Mouse (Mus musculus) v-Abl transformed pro-B cells (cell line): ENCODE data around the gene Capn8.

Source experiments
- in situ Hi-C, 2 experiments: fragments of 400-800 bp; cut with MboI; formaldehyde crosslinking; loops; one replicate each; pipeline ENCODE4 v1.15.1; 2025; ENCODE audit not compliant: unreplicated experiment in 2 of 2

Capn8 gene

DNA sequence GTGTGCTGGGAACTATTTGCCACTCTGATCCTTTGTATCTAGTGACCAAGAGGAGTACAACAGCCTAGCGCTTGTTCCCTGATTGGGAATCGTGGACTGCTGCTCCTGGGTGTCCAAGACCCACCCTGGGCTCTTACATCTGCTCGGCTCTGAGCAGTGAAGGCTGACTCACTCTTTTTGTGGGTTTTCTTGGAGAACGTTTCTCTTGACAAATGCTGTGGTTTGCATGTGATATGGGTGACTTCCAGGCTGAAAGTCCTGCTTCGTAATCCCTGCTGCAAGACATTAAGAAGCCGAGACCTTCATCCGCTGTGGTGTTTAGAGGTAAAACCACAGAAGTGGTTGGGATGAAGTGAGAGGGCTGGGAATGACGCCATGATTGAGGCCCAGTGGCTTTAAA lies 21.7 kb upstream of the Capn8 start:
- in situ Hi-C loops, result loop anchor here in 1 of 2 experiments (5.0 kb wide), 2 partner anchors 401 to 656 kb away; no protein-coding TSS in a partner anchor

- in situ Hi-C loops, result loop anchor here in 1 of 2 experiments (5.0 kb wide), 2 partner anchors 402 to 657 kb away; no protein-coding TSS in a partner anchor
These were observed 20.9 kb upstream of the Capn8 start for GRCm38 (mm10) chr1:182543906-182544305.

DNA sequence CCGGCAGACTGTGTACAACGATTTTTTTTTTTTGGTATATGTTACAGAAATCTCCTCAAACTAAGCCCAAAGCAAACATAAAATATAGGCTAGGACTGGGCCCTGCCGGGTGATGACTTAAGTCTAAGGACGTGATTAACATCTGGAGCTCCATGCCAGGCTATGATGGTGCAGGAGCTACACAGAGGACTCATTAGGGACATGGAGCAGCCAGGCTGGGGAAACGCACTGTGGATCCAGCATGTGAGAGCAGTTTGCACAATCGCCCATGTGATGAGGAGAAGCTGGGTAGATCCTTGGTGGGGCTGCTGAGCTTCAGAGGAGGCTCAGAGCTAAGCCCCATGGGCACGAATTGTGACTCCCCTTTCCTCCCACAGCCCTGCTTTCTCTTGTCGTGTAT lies 14.0 kb upstream of the Capn8 start:
- in situ Hi-C loops, result loop anchor here in 1 of 2 experiments (25.0 kb wide), 1 partner anchor 687 kb away; no protein-coding TSS in a partner anchor

GRCm38 (mm10) chr1:182553649-182554375 lies 11.0 kb upstream of the Capn8 start:
- in situ Hi-C loops, result loop anchor here in 1 of 2 experiments (25.0 kb wide), 1 partner anchor 683 kb away; no protein-coding TSS in a partner anchor

- in situ Hi-C loops, result loop anchor here in 1 of 2 experiments (25.0 kb wide), 1 partner anchor 679 kb away; no protein-coding TSS in a partner anchor
These were observed 6.5 kb upstream of the Capn8 start for GRCm38 (mm10) chr1:182558271-182558670.

DNA sequence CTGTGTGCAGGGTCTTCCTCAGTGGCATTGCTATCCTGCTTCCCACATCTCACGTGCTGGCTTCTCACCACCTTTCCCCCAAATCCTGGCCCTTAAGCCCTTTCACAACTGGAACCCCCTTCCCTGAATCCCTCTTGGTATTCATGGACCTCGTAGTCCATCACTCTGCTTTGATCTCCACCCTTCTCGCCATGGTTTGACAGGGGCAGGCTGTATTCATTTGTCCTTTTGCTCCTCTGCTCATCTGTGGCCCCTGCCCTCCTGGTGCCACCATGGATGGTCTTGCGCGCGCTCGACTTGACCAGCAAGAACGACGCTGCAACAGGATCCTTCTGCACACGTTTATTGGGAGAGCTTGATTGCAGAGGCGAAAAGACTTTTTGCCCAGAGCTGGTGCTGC lies 5.3 kb upstream of the Capn8 start:
- in situ Hi-C loops, result loop anchor here in 1 of 2 experiments (25.0 kb wide), 1 partner anchor 678 kb away; no protein-coding TSS in a partner anchor

- in situ Hi-C loops, result loop anchor here in 1 of 2 experiments (25.0 kb wide), 1 partner anchor 677 kb away; no protein-coding TSS in a partner anchor
These were observed 4.3 kb upstream of the Capn8 start for GRCm38 (mm10) chr1:182560390-182561098.

DNA sequence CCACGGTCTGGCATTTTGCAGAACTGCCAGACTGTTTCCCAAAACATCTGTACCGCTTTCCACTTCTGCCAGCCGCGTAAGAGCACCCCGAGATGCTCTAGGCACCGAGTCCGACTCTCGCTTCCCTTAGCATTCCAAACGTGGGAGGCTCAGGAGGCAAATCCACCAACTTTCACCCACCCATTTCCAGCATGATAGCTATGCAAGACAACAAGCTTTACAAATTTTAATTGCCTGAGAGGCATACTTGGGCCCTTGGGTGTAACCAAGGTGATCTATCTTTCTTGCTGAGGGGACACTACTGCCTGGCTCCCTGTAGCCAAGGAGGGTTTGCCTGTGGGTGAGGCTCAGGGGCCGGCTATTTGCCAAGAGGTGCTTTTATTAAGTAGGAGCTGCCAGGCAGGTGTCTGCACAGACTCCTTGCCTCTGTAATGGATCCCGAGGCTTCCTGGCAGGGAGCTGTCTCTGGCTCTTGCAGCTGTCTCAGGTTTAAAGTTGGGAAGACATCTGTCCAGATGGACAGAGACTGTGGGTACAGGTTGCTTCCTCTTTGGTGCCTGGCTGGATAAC lies 2.8 kb upstream of the Capn8 start:
- in situ Hi-C loops, result loop anchor here in 1 of 2 experiments (25.0 kb wide), 1 partner anchor 675 kb away; no protein-coding TSS in a partner anchor

- in situ Hi-C loops, result loop anchor here in 1 of 2 experiments (25.0 kb wide), 1 partner anchor 675 kb away; no protein-coding TSS in a partner anchor
These were observed 2.0 kb upstream of the Capn8 start for GRCm38 (mm10) chr1:182562576-182563370.

DNA sequence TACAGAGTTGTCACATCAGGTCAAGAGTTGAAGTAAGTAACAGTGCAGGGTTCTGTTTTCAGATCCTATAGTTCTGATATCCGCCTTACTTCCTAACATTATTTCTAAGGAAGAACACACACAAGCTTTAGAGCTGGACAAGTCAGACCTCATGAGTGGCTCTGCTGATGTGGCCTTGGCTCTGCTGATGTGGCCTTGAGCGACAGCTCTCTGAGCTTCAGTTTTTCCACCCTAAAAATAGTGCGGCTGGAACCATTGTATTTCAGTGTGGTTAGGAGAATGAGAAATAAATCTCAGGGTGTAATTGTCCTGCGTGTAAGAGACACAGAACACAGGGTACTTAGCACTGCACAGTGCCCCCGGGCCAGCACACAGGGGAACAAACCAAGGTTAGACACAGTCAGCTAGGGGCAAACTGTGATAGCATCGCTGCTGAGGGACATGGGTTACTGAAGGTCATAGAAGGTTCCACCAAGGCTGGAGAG lies 586 bp downstream of the Capn8 start:
- in situ Hi-C loops, result loop anchor here in 1 of 2 experiments (25.0 kb wide), 1 partner anchor 672 kb away; no protein-coding TSS in a partner anchor

DNA sequence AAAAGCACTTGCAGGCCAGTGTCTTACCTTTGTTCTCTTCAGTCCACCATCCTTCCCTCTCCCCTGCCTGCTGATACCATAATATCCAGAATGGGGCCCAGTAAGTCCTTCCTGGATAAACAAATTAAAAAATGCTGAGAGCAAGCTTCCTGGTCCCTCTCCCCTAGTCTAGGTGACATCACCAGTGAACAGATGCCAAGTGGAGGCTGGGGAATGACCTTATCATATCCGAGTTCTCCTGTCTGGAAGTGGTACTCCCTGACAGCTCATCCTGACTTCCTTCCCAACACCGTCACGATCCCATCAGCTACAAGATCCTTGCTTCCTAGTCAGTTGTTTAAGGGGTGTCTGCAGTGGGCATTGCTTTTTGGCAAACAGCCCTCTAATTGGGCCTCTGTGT lies 6.3 kb downstream of the Capn8 start:
- in situ Hi-C loops, result loop anchor here in 1 of 2 experiments (25.0 kb wide), 1 partner anchor 666 kb away; no protein-coding TSS in a partner anchor

GRCm38 (mm10) chr1:182571973-182572372 lies 7.2 kb downstream of the Capn8 start:
- in situ Hi-C loops, result loop anchor here in 1 of 2 experiments (25.0 kb wide), 1 partner anchor 665 kb away; no protein-coding TSS in a partner anchor

GRCm38 (mm10) chr1:182573856-182574665 lies 9.3 kb downstream of the Capn8 start:
- in situ Hi-C loops, result loop anchor here in 1 of 2 experiments (25.0 kb wide), 1 partner anchor 663 kb away; no protein-coding TSS in a partner anchor

GRCm38 (mm10) chr1:182574666-182575049 lies 9.9 kb downstream of the Capn8 start:
- in situ Hi-C loops, result loop anchor here in 1 of 2 experiments (25.0 kb wide), 1 partner anchor 663 kb away; no protein-coding TSS in a partner anchor

DNA sequence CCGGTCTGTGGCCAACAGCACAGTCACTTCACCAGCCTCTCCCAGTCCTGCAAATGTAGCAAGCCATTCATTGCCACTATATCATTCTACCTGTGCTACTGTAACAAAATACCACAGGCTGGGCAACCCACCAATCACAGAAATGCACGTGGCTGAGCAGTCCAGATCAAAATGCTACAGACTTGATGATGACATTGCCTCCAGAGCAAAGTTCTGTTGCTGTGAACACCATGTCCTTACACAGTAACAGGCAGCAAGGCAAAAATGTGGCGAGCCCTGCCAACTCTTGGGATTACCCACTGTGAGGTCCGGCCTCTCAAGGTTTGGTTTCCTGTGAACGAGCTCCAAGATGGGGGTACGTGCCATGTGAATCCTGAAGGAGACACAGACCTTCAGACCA lies 19.4 kb downstream of the Capn8 start:
- in situ Hi-C loops, result no loop called here

GRCm38 (mm10) chr1:182585162-182585840 lies 20.5 kb downstream of the Capn8 start:
- in situ Hi-C loops, result no loop called here

DNA sequence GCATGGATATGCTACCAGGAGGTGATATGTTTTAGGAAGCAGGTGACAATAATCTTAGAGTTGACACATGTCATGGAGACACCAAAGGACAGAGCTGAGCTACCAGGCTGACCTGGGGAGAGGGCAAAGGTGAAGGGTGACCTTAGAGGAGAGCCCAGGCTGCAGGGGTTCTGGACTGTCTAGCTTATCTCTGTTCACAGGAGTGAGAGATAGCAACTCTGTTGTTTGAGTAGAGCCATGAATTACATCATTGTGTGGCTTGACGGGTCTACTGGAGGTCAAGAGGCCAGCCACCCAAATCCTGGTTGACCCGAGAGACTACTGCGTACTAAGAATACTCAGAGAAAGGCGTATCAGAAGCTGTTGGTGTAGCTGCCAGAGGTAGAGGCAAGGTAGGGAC lies 22.9 kb downstream of the Capn8 start:
- in situ Hi-C loops, result no loop called here

DNA sequence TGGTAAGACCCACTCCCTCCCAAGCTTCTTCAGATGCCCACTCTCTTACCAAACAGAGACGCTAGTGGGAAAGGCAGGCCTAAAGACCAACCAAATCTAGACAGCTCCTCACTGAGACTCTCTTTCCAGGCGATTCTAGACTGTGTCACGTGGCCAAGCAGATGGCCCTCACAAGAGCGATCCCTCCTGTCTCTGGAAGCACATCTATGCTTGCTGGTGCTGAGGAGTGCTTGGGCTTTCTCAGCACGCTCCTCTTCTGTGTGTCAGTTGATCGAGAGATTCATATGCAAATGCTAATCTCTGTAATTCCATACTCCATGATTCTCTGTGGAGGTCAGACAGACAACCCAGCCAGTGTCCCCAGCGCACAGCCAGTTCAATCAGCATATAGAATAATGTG lies 26.7 kb downstream of the Capn8 start:
- in situ Hi-C loops, result no loop called here
